Mouse (Mus musculus) forebrain, embryonic 11.5 days (tissue): Measurements from ENCODE around the gene Chrm5. TPM values are rescaled to one million over a fixed set of nuclear protein-coding genes. Genes with fewer than 3 reads are reported as not detected.

Source experiments
- polyA plus RNA-seq: library from polyadenylated mRNA; unstranded; fragments of >200 nt; fragmentation: Nextera tagmentation; extraction: Ambion mirVana; gene quantifications from 2 replicates; pipeline ENCODE4 v1.2.1, GENCODE M21; 2014

Gene Chrm5
- polyA plus RNA-seq, 1 experiment from 2014 or later: 0.27 TPM

Other genes with a start within 250 kb of the Chrm5 start
- 12.9 and 14.2 TPM in 2 replicates for gene Lpcat4, start 241.3 kb downstream of the Chrm5 start, polyA plus RNA-seq
- 0.05 TPM in 1 of 2 replicates, not detected in the other for gene Nutm1, start 221.5 kb downstream of the Chrm5 start, polyA plus RNA-seq
- 157 and 176 TPM in 2 replicates for gene Nop10, start 218.8 kb downstream of the Chrm5 start, polyA plus RNA-seq
- 16.0 and 16.2 TPM in 2 replicates for gene Slc12a6, start 214.9 kb downstream of the Chrm5 start, polyA plus RNA-seq
- gene Gm21985, start 214.5 kb downstream of the Chrm5 start, polyA plus RNA-seq: 0.09 TPM in 1 of 2 replicates, not detected in the other
- 99.7 and 111 TPM in 2 replicates for gene Emc4, start 112.7 kb downstream of the Chrm5 start, polyA plus RNA-seq
- gene Katnbl1, start 101.6 kb downstream of the Chrm5 start, polyA plus RNA-seq: 49.8 and 53.6 TPM in 2 replicates
- gene Emc7, start 25.8 kb downstream of the Chrm5 start, polyA plus RNA-seq: 9.9 and 11.6 TPM in 2 replicates
- gene Aven, start 12.2 kb upstream of the Chrm5 start, polyA plus RNA-seq: 5.2 and 6.1 TPM in 2 replicates